Mouse (Mus musculus) heart, postnatal 0 days (tissue): Measurements from ENCODE around the gene Olfr1413. TPM values are rescaled to one million over a fixed set of nuclear protein-coding genes. Genes with fewer than 3 reads are reported as not detected.

Source experiments
- ATAC-seq: fragments of 200-750 bp; cut with Nextera tagmentation; 2 replicates; pipeline ENCODE4 v1.8.0; 2017; ENCODE audit warnings: low read depth, moderate number of reproducible peaks, moderate library complexity; ENCODE audit not compliant: insufficient read depth
- DNase-seq: peaks from one replicate; pipeline ENCODE4 v3.0.0-alpha.2; 2016; ENCODE audit warnings: low spot score
- H3K27ac ChIP-seq: fragments of 300-500 bp; sonication (generic); 2 replicates; pipeline ENCODE4 v1.5.1; 2014; ENCODE audit warnings: low read depth, mild to moderate bottlenecking
- H3K27me3 ChIP-seq: fragments of 300-500 bp; sonication (generic); 2 replicates; pipeline ENCODE4 v1.6.1; 2014; ENCODE audit warnings: low read length, mixed read lengths; ENCODE audit not compliant: control insufficient read depth, insufficient read depth
- H3K36me3 ChIP-seq: fragments of 300-500 bp; sonication (generic); replicated peaks from 2 replicates; pipeline ENCODE4 v1.6.1; 2014; ENCODE audit warnings: low read length, mixed read lengths; ENCODE audit not compliant: control insufficient read depth, insufficient read depth
- H3K4me1 ChIP-seq: fragments of 300-500 bp; sonication (generic); 2 replicates; pipeline ENCODE4 v1.6.1; 2014; ENCODE audit warnings: antibody characterized with exemption; ENCODE audit not compliant: control insufficient read depth, insufficient read depth
- H3K4me2 ChIP-seq: fragments of 300-500 bp; sonication (generic); 2 replicates; pipeline ENCODE4 v1.6.1; 2014; ENCODE audit warnings: low read depth, mild to moderate bottlenecking, low read length, moderate library complexity
- H3K4me3 ChIP-seq: fragments of 300-500 bp; sonication (generic); 2 replicates; pipeline ENCODE4 v1.5.1; 2014; ENCODE audit warnings: low read depth, low read length
- H3K9ac ChIP-seq: fragments of 300-500 bp; sonication (generic); replicated peaks from 2 replicates; pipeline ENCODE4 v1.6.1; 2014; ENCODE audit warnings: low read depth, low read length, mixed read lengths
- H3K9me3 ChIP-seq: fragments of 300-500 bp; sonication (generic); replicated peaks from 2 replicates; pipeline ENCODE4 v1.6.1; 2016; ENCODE audit warnings: low read length; ENCODE audit not compliant: control insufficient read depth
- CTCF ChIP-seq: IDR thresholded peaks from 2 replicates; pipeline ENCODE4 v1.5.1; 2016; ENCODE audit warnings: antibody characterized with exemption, control low read depth, low read depth
- EP300 ChIP-seq: IDR thresholded peaks from 2 replicates; pipeline ENCODE4 v1.6.1; 2016; ENCODE audit warnings: antibody characterized with exemption, low read depth
- WGBS: fragments of 180-500 bp; shearing (Covaris S2); extraction: QIAGEN DNeasy Blood & Tissue Kit; methylation state at CpG from one replicate; pipeline ENCODE4 v1.1.7; 2014; 5-methylcytosine and 5-hydroxymethylcytosine counted together
- polyA plus RNA-seq: library from polyadenylated mRNA; unstranded; fragments of >200 nt; fragmentation: Nextera tagmentation; extraction: Ambion mirVana; gene quantifications from 2 replicates; pipeline ENCODE4 v1.2.1, GENCODE M21; 2015
- total RNA-seq: library from RNA; depleted of rRNA; stranded (reverse); fragments of >200 nt; gene quantifications from 2 replicates; pipeline ENCODE4 v1.2.3, GENCODE M21; 2014; ENCODE audit warnings: low replicate concordance; rRNA removed

Gene Olfr1413
- total and polyA plus RNA-seq, 2 experiments from 2014 or later, result not detected

GRCm38 (mm10) chr1:92613175-92613574 is 42.1 kb downstream of the Olfr1413 start:
- WGBS, result 42% methylated on average over 4 of the region's 4 CpGs
- no peak overlapping the region for H3K9ac ChIP-seq

DNA sequence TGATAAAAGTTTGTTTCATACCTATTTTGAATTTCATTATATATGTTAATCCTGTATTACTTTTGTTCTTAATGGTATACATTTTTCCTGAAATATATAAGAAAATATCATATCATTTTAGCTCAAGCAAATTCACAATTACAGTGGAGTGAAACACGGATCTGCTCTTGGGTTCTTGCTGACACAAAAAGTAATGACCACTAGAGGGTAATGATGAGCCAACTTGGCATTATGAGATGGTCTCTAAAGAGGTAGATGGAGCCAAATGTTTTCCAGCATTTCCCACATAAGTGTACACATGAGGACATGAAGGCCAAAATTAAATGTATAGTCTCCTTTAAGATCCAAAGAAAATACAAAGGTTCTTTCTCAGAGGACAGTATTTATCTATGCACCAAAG is 43.4 kb downstream of the Olfr1413 start:
- Histone ChIP-seq H3K36me3 (no peaks in the 10 kb centered on the region), H3K4me2 (no peak overlapping the region), H3K4me1 (no peaks in the 10 kb centered on the region), H3K27ac (no peak overlapping the region), H3K9ac (no peak overlapping the region), H3K9me3 (no peaks in the 10 kb centered on the region), H3K4me3 (no peak overlapping the region), H3K27me3 (no peaks in the 10 kb centered on the region; the same call in 1 of the 2 replicates)
- no peak for TF ChIP-seq EP300
- peak; percentile 57 for TF ChIP-seq CTCF
- DNase-seq (peak; percentile 14), ATAC-seq (no peak)
- 4% methylated on average over 1 of the region's 1 CpGs for WGBS

More at GRCm38 (mm10) chr1:92613175-92613574, 42.1 kb downstream of the Olfr1413 start:
- DNase-seq (no peak), ATAC-seq (no peak)
- no peaks in the 10 kb centered on the region; the same call in 1 of the 2 replicates for H3K27me3 ChIP-seq
- no peaks in the 10 kb centered on the region for H3K4me1 ChIP-seq
- no peak overlapping the region for H3K4me3 ChIP-seq
- no peak for TF ChIP-seq CTCF
- TF ChIP-seq EP300, result no peak
- no peaks in the 10 kb centered on the region for H3K9me3 ChIP-seq
- no peaks in the 10 kb centered on the region for H3K36me3 ChIP-seq
- H3K27ac ChIP-seq, result no peak overlapping the region
- no peak overlapping the region for H3K4me2 ChIP-seq

DNA sequence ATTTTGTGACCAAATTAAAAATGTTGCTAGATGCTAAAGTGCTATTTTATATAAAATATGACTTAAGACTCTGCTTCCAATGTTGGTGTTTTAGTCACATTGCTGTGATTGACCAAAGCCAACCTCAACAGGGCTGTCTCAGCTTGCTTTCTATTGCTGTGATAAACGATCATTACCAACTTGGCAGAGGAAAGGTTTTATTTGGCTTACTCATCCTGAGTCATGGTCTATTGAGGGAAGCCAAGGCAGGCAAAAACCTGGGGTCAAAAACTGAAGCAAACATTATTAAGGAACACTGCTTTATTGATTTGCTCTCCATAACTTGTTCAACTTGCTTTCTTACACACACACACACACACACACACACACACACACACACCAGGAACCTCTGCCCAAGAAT is 44.9 kb downstream of the Olfr1413 start:
- WGBS, result 65% methylated on average over 1 of the region's 1 CpGs
- TF ChIP-seq EP300, result no peak
- Histone ChIP-seq H3K27me3 (no peaks in the 10 kb centered on the region), H3K9ac (no peak overlapping the region), H3K9me3 (no peaks in the 10 kb centered on the region), H3K36me3 (no peaks in the 10 kb centered on the region), H3K27ac (no peak overlapping the region), H3K4me1 (no peaks in the 10 kb centered on the region), H3K4me3 (no peak overlapping the region), H3K4me2 (no peak overlapping the region)
- DNase-seq (no peak), ATAC-seq (no peak)

GRCm38 (mm10) chr1:92617488-92617887 is 46.4 kb downstream of the Olfr1413 start, which contains the start of gene Olfr12:
Gene Olfr12 (plus strand): TSS chr1:92617788.
- DNase-seq, result no peak
- H3K9me3 ChIP-seq, result no peaks in the 10 kb centered on the region
- no peak within 1 kb of the TSS for H3K27ac ChIP-seq
- H3K36me3 ChIP-seq, result no peaks in the 10 kb centered on the region
- no peaks in the 10 kb centered on the region for H3K27me3 ChIP-seq
- TF ChIP-seq CTCF, result no peak
- no peak for TF ChIP-seq EP300
- H3K4me3 ChIP-seq, result no peak within 1 kb of the TSS
- H3K4me1 ChIP-seq, result no peaks in the 10 kb centered on the region
- H3K9ac ChIP-seq, result no peak within 1 kb of the TSS
- WGBS, result 69% methylated on average over 2 of the region's 2 CpGs
- H3K4me2 ChIP-seq, result no peak within 1 kb of the TSS
- ATAC-seq, result no peak

DNA sequence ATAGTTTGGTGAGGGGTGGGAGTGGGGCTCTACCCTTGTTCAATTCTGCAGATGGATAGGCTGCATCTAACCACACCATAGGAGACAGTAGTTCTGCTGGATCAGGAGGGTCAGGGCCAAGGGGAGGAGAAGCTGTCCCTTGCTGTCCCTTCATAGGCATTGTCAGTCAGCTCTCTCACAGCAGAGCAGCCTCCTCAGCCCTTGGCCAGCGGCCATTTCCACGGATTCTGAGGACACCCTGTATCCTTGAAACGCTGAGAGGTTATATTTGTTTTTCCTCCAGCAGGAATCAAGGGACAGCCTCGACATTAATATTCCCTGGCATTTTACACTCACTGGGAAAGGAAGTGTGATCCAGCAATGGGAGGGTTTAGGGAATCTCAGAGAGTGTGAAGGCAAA is 47.2 kb downstream of the Olfr1413 start:
- 33% methylated on average over 4 of the region's 4 CpGs for WGBS

More for the DNA sequence above, 47.2 kb downstream of the Olfr1413 start:
- no peak overlapping the region for H3K27ac ChIP-seq
- no peaks in the 10 kb centered on the region for H3K4me1 ChIP-seq
- DNase-seq (no peak), ATAC-seq (no peak)
- H3K27me3 ChIP-seq, result no peaks in the 10 kb centered on the region
- TF ChIP-seq CTCF (no peak), EP300 (no peak)
- H3K4me3 ChIP-seq, result no peak overlapping the region
- no peaks in the 10 kb centered on the region for H3K36me3 ChIP-seq
- H3K9me3 ChIP-seq, result no peaks in the 10 kb centered on the region
- H3K4me2 ChIP-seq, result no peak overlapping the region
- no peak overlapping the region for H3K9ac ChIP-seq

Other genes with a start within 250 kb of the Olfr1413 start
- gene Ndufa10, start 97.5 kb upstream of the Olfr1413 start, total RNA-seq, result 575 and 686 TPM in 2 replicates
- gene Ndufa10, start 97.5 kb upstream of the Olfr1413 start, polyA plus RNA-seq, result 1,020 and 1,029 TPM in 2 replicates
- not detected in 2 replicates for gene Olfr1416, start 86.2 kb upstream of the Olfr1413 start, total RNA-seq
- gene Olfr1416, start 86.2 kb upstream of the Olfr1413 start, polyA plus RNA-seq, result not detected in 2 replicates
- gene Olfr1415, start 75.2 kb upstream of the Olfr1413 start, total RNA-seq, result not detected in 2 replicates
- not detected in 2 replicates for gene Olfr1415, start 75.2 kb upstream of the Olfr1413 start, polyA plus RNA-seq
- gene Olfr1414, start 52.7 kb upstream of the Olfr1413 start, total RNA-seq, result not detected in 2 replicates
- gene Olfr1414, start 52.7 kb upstream of the Olfr1413 start, polyA plus RNA-seq, result not detected in 2 replicates
- gene Olfr1412, start 14.5 kb downstream of the Olfr1413 start, total RNA-seq, result not detected in 2 replicates
- gene Olfr1412, start 14.5 kb downstream of the Olfr1413 start, polyA plus RNA-seq, result not detected in 2 replicates
- gene Olfr1411, start 23.1 kb downstream of the Olfr1413 start, total RNA-seq, result not detected in 2 replicates
- gene Olfr1411, start 23.1 kb downstream of the Olfr1413 start, polyA plus RNA-seq, result not detected in 2 replicates
- gene Olfr1410, start 34.5 kb downstream of the Olfr1413 start, total RNA-seq, result not detected in 2 replicates
- not detected in 2 replicates for gene Olfr1410, start 34.5 kb downstream of the Olfr1413 start, polyA plus RNA-seq
- gene Olfr12, start 46.5 kb downstream of the Olfr1413 start, total RNA-seq, result not detected in 2 replicates
- gene Olfr12, start 46.5 kb downstream of the Olfr1413 start, polyA plus RNA-seq, result not detected in 2 replicates
- gene Cops9, start 70.7 kb downstream of the Olfr1413 start, total RNA-seq, result 187 and 203 TPM in 2 replicates
- 507 and 524 TPM in 2 replicates for gene Cops9, start 70.7 kb downstream of the Olfr1413 start, polyA plus RNA-seq
- gene Otos, start 77.5 kb downstream of the Olfr1413 start, total RNA-seq, result 0.08 TPM in 1 of 2 replicates, not detected in the other
- gene Otos, start 77.5 kb downstream of the Olfr1413 start, polyA plus RNA-seq, result not detected in 2 replicates